Mouse (Mus musculus) large intestine, adult 2 months (tissue): ENCODE measurements around the gene Cyp11a1. TPM values are rescaled to one million over a fixed set of nuclear protein-coding genes. Genes with fewer than 3 reads are reported as not detected.

Experiments used
- DNase-seq: peaks from one replicate; pipeline ENCODE4 v3.0.0-alpha.2; 2012; ENCODE audit warnings: low read depth, low spot score
- WGBS: fragments of 180-500 bp; shearing (Covaris S2); methylation state at CpG from one replicate; pipeline ENCODE4 v1.1.7; 2018; 5-methylcytosine and 5-hydroxymethylcytosine counted together
- polyA plus RNA-seq: library from polyadenylated mRNA; depleted of rRNA; stranded (reverse); fragments of >200 nt; gene quantifications from 2 replicates; pipeline ENCODE4 v1.2.3, GENCODE M21; 2012; rRNA removed

Gene Cyp11a1
- polyA plus RNA-seq, 1 experiment = 0.07 TPM

DNA sequence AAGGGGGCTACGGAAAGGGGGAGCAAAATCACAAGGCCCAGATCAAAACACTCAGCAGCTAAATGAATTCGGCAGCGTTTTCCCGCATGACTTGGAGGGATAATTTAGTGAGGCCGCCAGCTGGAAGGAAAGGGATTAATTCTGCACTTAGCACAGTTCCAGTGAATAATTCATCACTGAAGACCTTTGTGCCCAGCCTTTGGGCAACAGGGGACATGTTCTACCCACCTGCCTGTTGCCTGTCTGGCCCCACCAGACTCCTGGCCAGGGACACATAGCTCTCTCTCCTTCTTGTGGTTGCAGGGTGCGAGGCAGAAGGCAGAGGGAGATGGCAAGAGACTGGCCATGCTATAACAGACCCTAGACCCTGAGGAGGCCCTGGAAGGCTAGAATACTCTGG is 59.3 kb downstream of the Cyp11a1 start:
- no peak for DNase-seq
- WGBS = 69% methylated on average over 6 of the region's 6 CpGs

GRCm38 (mm10) chr9:58065977-58066730 is 59.9 kb downstream of the Cyp11a1 start:
- WGBS = 56% methylated on average over 6 of the region's 6 CpGs
- DNase-seq = no peak

- 64% methylated on average over 6 of the region's 6 CpGs for WGBS
- DNase-seq = no peak
These were observed 60.5 kb downstream of the Cyp11a1 start for GRCm38 (mm10) chr9:58066731-58067095.

- WGBS = 85% methylated on average over 3 of the region's 3 CpGs
- DNase-seq = no peak
These were observed 61.3 kb downstream of the Cyp11a1 start for GRCm38 (mm10) chr9:58067546-58067945.

GRCm38 (mm10) chr9:58074561-58074960 is 68.3 kb downstream of the Cyp11a1 start:
- WGBS = 45% methylated on average over 3 of the region's 3 CpGs
- no peak for DNase-seq

Other genes starting within 250 kb of the Cyp11a1 start
- gene Clk3, start 240.6 kb upstream of the Cyp11a1 start, polyA plus RNA-seq = 84.3 and 90.5 TPM in 2 replicates
- 6.5 and 10.4 TPM in 2 replicates for gene Arid3b, start 169.6 kb upstream of the Cyp11a1 start, polyA plus RNA-seq
- 84.7 and 93.7 TPM in 2 replicates for gene Ubl7, start 95.4 kb upstream of the Cyp11a1 start, polyA plus RNA-seq
- gene Sema7a, start 66.3 kb upstream of the Cyp11a1 start, polyA plus RNA-seq = 16.0 and 25.3 TPM in 2 replicates
- gene Stra6, start 57.4 kb downstream of the Cyp11a1 start, polyA plus RNA-seq = 2.9 and 5.8 TPM in 2 replicates
- gene Ccdc33, start 112.4 kb downstream of the Cyp11a1 start, polyA plus RNA-seq = 0.06 and 0.36 TPM in 2 replicates
- gene Islr, start 197.9 kb downstream of the Cyp11a1 start, polyA plus RNA-seq = 31.6 and 32.1 TPM in 2 replicates
- gene Islr2, start 197.9 kb downstream of the Cyp11a1 start, polyA plus RNA-seq = 0.68 and 0.96 TPM in 2 replicates
- gene Pml, start 243.4 kb downstream of the Cyp11a1 start, polyA plus RNA-seq = 35.1 and 43.9 TPM in 2 replicates
- 23.4 and 28.8 TPM in 2 replicates for gene Stoml1, start 246.8 kb downstream of the Cyp11a1 start, polyA plus RNA-seq